Comparison of ENCODE assay signal across 14 mouse cellular contexts in genomic region chr5:103380785-103381527, GRCm38 (mm10). TPM values are rescaled to one million over a fixed set of nuclear protein-coding genes. Genes with fewer than 3 reads are reported as not detected.
A peak's percentile ranks its signal among the peaks of the same experiment; 100 is the strongest.
DNase-seq lines count a peak whose midpoint lies in the region; ATAC-seq and TF ChIP-seq lines count a peak whose summit lies in the region.
"Had no signal": no experiment of that assay in that cellular context is flagged by ENCODE, and none has a peak within 500 bp of the region (broad histone marks: within the 10 kb centered on the region; RNA-seq: fewer than 3 reads in every experiment).

No protein-coding gene starts in this region.

- H3K4me3 ChIP-seq in heart, embryonic 12.5 days, result no peak overlapping the region
- no peak overlapping the region for H3K4me3 ChIP-seq in layer of hippocampus, adult 2 months
- H3K4me3 ChIP-seq: limb, embryonic 10.5 days had no signal

- peak overlapping the region; percentile 57 for H3K27ac ChIP-seq in heart, embryonic 12.5 days (ENCODE audit: poor library complexity, severe bottlenecking)
- no peak overlapping the region for H3K27ac ChIP-seq in layer of hippocampus, adult 2 months
- H3K27ac ChIP-seq: limb, embryonic 10.5 days had no signal

- POLR2A ChIA-PET in Patski (lab: Charles Lee), result interaction anchor here (1.4 to 1.6 kb wide), 2 partner anchors 12 to 43 kb away, joined by 3 to 7 read pairs; no protein-coding TSS in a partner anchor

- no peak overlapping the region for H3K9ac ChIP-seq in heart, embryonic 12.5 days

- TF ChIP-seq CTCF in layer of hippocampus, adult 2 months (conservative IDR thresholded peaks at IDR 0.05), result peak; percentile 25
- TF ChIP-seq CTCF in Patski (IDR thresholded peaks at IDR 0.05), result peak; percentile 27

- H3K4me1 ChIP-seq in heart, embryonic 12.5 days (replicated peaks), result peaks cover 25% of the 10 kb centered on the region
- H3K4me1 ChIP-seq: limb, embryonic 10.5 days had no signal

- no peaks in the 10 kb centered on the region for H3K36me3 ChIP-seq in heart, embryonic 12.5 days
- H3K36me3 ChIP-seq: limb, embryonic 10.5 days had no signal

- no peak for DNase-seq in heart, postnatal 4 days
- DNase-seq in layer of hippocampus, adult 2 months (ENCODE audit: low spot score in 2 of 2), result no peak
- DNase-seq in layer of hippocampus, adult 8-10 months (ENCODE audit: low spot score in 2 of 2), result no peak
- no peak for DNase-seq in Patski (ENCODE audit: low read depth, low spot score)
- no peak for DNase-seq in layer of hippocampus, postnatal 36 days
- no peak for DNase-seq in frontal cortex, postnatal 36 days (ENCODE audit: low spot score in 2 of 2)
- DNase-seq: cerebellum, adult 11 months; gastrocnemius, postnatal 25 days; kidney, adult 11 months; lung, adult 18-20 months; right cerebral cortex, adult 18-20 months had no signal

- H3K9me3 ChIP-seq in heart, embryonic 12.5 days (replicated peaks), result 0 out of 2 replicates have a peak, but pooled peaks cover 3% of the 10 kb centered on the region
- H3K9me3 ChIP-seq: limb, embryonic 10.5 days had no signal

- H3K4me2 ChIP-seq in heart, embryonic 12.5 days, result no peak overlapping the region

- 56% methylated on average over 11 of the region's 11 CpGs for WGBS in heart, embryonic 12.5 days

- ATAC-seq in heart, embryonic 12.5 days (ENCODE audit: insufficient number of reproducible peaks, low FRiP score), result no peak
- no peak for ATAC-seq in Patski
- ATAC-seq in megakaryocyte-erythroid progenitor cell, adult 5-6 weeks (replicated peaks; ENCODE audit: low FRiP score, low TSS enrichment, poor library complexity, severe bottlenecking), result 0 out of 2 replicates have a peak, but pooled peaks have one; percentile 26

- in situ Hi-C loops in Patski (cut with MboI; ENCODE audit: low pct_unique_long_range_greater_than_20kb), result loop anchor here (25.0 kb wide), 1 partner anchor 1031 kb away; no protein-coding TSS in a partner anchor

- no peaks in the 10 kb centered on the region for H3K27me3 ChIP-seq in heart, embryonic 12.5 days (replicated peaks)
- H3K27me3 ChIP-seq in Patski, result no peaks in the 10 kb centered on the region

- CTCF ChIA-PET in Patski (lab: Charles Lee), result interaction anchor here (1.0 to 2.0 kb wide), 5 partner anchors 13 to 46 kb away, joined by 3 to 5 read pairs (median 4); no protein-coding TSS in a partner anchor

RNA-seq across cellular contexts. Expression of gene Ptpn13, which starts 44.0 kb away (rescaled TPM):
- 15.1 and 16.8 TPM in 2 replicates for polyA plus RNA-seq in heart, embryonic 12.5 days (2016; fragmentation: Nextera tagmentation; extraction: Ambion mirVana)
- total RNA-seq in heart, postnatal 4 days (2021), result 10 to 100 TPM; 12.6 to 14.6 TPM
- 10 to 100 TPM in 1 of 2 experiments, 1 to 10 TPM in 1; 9.7 to 13.4 TPM for total RNA-seq in layer of hippocampus, adult 2 months (2021)
- 10 to 100 TPM; 11.7 to 14.1 (median 12.9) TPM for total RNA-seq in layer of hippocampus, adult 8-10 months (2022)
- 215 TPM for polyA plus RNA-seq in Patski (2021)
- total RNA-seq in megakaryocyte-erythroid progenitor cell, adult 5-6 weeks (2014; fragmentation: Nextera tagmentation), result 7.4 and 8.7 TPM in 2 replicates
- total RNA-seq in megakaryocyte-erythroid progenitor cell, adult 5-6 weeks (2017), result 4.0 and 7.9 TPM in 2 replicates
- 10 to 100 TPM; 10.5 to 10.6 TPM for total RNA-seq in layer of hippocampus, postnatal 36 days (2021)
